Mouse (Mus musculus) stomach, adult 2 months (tissue): Measurements from ENCODE around the gene Unc13d. TPM values are rescaled to one million over a fixed set of nuclear protein-coding genes. Genes with fewer than 3 reads are reported as not detected.

Source experiments
- polyA plus RNA-seq: library from polyadenylated mRNA; depleted of rRNA; stranded (reverse); fragments of >200 nt; gene quantifications from 2 replicates; pipeline ENCODE4 v1.2.3, GENCODE M21; 2012; rRNA removed

The Unc13d gene
- polyA plus RNA-seq, result 8.1 and 8.3 TPM in 2 replicates

DNA sequence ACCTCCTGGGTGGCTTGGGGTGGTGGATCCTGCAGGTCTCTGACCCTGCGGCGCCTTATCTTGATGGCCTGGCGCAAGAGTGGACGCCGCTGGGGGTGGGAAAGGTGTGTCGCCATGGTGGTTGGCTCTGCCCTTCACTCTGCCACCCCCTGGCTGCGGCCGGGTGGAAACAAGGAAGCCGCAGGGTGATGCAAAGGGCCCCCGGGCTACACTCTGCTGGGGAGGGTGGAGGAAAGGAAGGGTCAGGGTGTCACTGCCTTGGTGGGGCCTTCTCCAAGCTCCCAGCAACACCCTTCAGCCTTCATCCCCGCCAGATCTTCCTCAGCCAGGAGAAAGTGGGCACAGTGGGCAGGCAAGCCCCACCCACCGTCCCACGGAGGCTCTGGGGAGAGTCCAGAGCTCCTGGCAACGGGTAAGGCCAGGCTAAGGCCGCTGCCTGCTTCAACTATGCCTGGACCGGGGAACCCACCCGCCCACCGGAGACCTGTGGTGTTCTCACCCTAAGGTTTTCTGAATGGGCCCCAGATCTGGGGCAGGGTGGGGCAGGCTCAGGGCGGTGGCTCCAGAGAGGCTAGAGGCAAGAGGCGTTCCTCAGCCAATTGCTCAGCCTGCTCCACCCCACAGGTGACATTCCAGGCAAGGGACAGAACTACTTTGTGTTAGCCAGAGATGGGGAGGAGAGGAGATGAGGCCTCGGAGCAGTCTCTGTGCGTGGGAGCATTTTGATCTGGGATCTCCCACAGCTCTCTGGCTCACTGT is at the start of gene Unc13d:
Gene Unc13d, minus strand, starts transcription at position 516 of the 759 bp plus-strand sequence.

GRCm38 (mm10) chr11:116086258-116087193 is 8.8 kb upstream of the Unc13d start, which contains the start of gene Wbp2:
Gene Wbp2, minus strand, starts transcription at chr11:116086995.

DNA sequence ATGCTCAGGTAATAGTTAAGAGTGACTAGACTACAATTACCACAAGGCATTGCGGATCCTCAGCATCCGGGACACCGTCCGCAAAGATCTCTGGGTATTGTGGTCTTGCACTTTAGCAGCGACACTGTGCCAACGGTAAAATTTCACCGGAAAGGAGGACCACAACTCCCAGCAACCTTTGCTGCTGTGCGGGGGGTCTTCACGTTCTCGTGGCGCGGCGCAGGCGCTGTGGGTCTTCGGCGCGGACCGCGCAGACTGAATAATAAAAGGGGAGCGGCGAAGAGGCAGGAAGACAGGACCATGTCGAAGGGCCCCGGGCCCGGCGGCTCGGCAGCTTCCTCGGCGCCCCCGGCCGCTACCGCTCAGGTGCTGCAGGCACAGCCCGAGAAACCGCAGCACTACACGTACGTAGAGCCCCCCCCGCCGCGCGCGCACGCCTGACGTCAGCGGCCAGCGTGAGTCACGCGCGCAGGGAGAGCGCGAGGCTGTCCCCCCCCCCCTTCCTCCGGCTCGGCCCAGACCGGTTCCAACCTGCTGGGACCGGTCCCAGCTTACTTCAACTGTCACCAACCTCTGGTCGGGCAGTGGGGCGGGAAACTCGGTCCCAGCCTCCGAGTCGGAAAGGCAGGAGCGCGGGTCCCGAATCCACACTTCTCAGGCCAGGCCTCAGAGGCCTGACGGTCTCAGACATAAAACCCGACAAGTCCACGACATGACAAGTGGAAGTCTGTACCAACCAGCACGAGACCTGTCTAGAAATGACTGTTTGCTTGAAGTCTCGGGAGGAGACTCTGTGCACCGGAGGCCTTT is 47.5 kb downstream of the Unc13d start, which contains the start of gene Unk:
Gene Unk, plus strand, starts transcription at position 235 of the 810 bp plus-strand sequence.

DNA sequence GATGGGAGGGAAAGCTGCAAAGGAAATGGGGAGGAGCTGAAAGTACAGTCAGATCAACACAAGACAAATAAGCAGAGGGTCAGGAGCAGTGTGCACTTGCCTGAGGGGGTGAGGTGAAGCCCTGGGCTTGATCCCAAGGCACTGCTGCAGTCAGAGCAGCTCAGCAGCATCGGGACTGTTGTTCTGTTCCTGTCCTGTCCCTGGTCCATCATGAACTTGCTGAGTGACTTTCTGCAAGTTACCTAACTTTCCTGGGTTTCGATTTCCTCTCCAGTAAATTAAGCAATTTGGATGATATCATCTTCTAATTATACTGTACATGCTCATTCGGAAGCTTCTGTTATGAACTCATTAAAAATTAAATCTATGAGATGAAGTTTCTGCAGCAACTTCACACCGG is 50.0 kb downstream of the Unc13d start, which contains the start of gene H3f3b:
Gene H3f3b, minus strand, starts transcription at position 207 of the 400 bp plus-strand sequence.

DNA sequence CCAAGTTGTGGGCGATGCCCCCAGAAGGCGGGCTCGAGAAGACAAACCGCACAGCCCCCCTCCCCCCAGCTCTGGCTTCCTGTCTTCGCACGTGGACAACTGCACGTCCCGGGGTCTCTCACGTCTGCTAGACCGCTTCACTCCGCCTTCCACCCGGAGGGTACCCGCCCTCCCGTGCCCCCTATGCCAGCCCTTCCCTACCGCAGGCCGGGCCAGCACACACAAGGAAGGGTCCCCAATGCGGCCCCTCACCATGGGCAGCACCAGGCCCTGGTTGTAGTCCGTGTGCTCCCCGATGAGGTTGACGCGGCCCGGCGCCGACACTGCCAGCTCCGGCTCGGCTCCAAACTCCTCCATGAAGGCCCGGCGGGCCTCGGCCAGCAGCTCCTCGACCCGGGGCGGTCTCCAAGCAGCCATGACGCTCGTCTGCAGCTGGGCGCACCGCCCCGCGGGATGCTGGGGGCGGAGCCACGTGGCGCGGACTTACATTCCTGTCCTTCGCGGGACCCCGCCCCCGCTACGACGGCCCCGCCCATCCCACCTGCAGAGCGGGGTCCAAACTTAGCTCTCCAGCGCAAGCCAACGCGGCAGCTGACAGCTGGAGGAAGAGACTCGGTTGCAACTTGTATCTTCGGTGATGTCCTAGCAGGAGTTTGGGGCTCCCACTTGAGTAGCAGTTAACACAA is 65.4 kb downstream of the Unc13d start, which contains the start of gene Galk1:
Gene Galk1, minus strand, starts transcription at position 458 of the 686 bp plus-strand sequence.

Other genes with a start within 250 kb of the Unc13d start
- 25.2 and 34.4 TPM in 2 replicates for gene Myo15b, start 219.6 kb downstream of the Unc13d start, polyA plus RNA-seq
- 2.9 and 4.1 TPM in 2 replicates for gene Smim5, start 178.0 kb downstream of the Unc13d start, polyA plus RNA-seq
- 24.8 and 28.5 TPM in 2 replicates for gene Smim6, start 165.9 kb downstream of the Unc13d start, polyA plus RNA-seq
- gene Sap30bp, start 144.7 kb downstream of the Unc13d start, polyA plus RNA-seq, result 13.2 and 13.4 TPM in 2 replicates
- 9.7 and 12.0 TPM in 2 replicates for gene Recql5, start 144.5 kb downstream of the Unc13d start, polyA plus RNA-seq
- 37.3 and 46.8 TPM in 2 replicates for gene Itgb4, start 103.3 kb downstream of the Unc13d start, polyA plus RNA-seq
- 47.5 and 60.9 TPM in 2 replicates for gene Galk1, start 65.2 kb downstream of the Unc13d start, polyA plus RNA-seq
- 64.3 and 74.4 TPM in 2 replicates for gene H3f3b, start 50.0 kb downstream of the Unc13d start, polyA plus RNA-seq
- gene Unk, start 47.6 kb downstream of the Unc13d start, polyA plus RNA-seq, result 11.0 and 11.8 TPM in 2 replicates
- 168 and 184 TPM in 2 replicates for gene Wbp2, start 9.0 kb upstream of the Unc13d start, polyA plus RNA-seq
- 47.2 and 62.0 TPM in 2 replicates for gene Trim47, start 49.2 kb upstream of the Unc13d start, polyA plus RNA-seq
- 6.7 and 7.1 TPM in 2 replicates for gene Trim65, start 53.2 kb upstream of the Unc13d start, polyA plus RNA-seq
- 49.6 and 56.5 TPM in 2 replicates for gene Mrpl38, start 60.9 kb upstream of the Unc13d start, polyA plus RNA-seq
- gene Fbf1, start 90.2 kb upstream of the Unc13d start, polyA plus RNA-seq, result 7.2 and 9.5 TPM in 2 replicates
- 10.8 and 11.8 TPM in 2 replicates for gene Ten1, start 120.9 kb upstream of the Unc13d start, polyA plus RNA-seq
- 42.7 and 56.9 TPM in 2 replicates for gene Acox1, start 121.1 kb upstream of the Unc13d start, polyA plus RNA-seq
- gene Evpl, start 160.1 kb upstream of the Unc13d start, polyA plus RNA-seq, result 18.9 and 19.2 TPM in 2 replicates
- gene Srp68, start 196.3 kb upstream of the Unc13d start, polyA plus RNA-seq, result 18.6 and 18.9 TPM in 2 replicates
- 3.1 and 5.7 TPM in 2 replicates for gene Galr2, start 203.0 kb upstream of the Unc13d start, polyA plus RNA-seq
- gene Exoc7, start 229.3 kb upstream of the Unc13d start, polyA plus RNA-seq, result 12.6 and 12.9 TPM in 2 replicates